Mouse (Mus musculus) liver, embryonic 16.5 days (tissue): Measurements from ENCODE around the gene Parvb. TPM values are rescaled to one million over a fixed set of nuclear protein-coding genes. Genes with fewer than 3 reads are reported as not detected.

Source experiments
- ATAC-seq: fragments of 200-750 bp; cut with Nextera tagmentation; 2 replicates; pipeline ENCODE4 v1.8.0; 2017; ENCODE audit warnings: low read depth, mild to moderate bottlenecking, moderate number of reproducible peaks, moderate library complexity
- H3K27ac ChIP-seq: fragments of 300-500 bp; sonication (generic); 2 replicates; pipeline ENCODE4 v1.5.1; 2014; ENCODE audit warnings: mild to moderate bottlenecking, low read length
- H3K27me3 ChIP-seq: fragments of 300-500 bp; sonication (generic); 2 replicates; pipeline ENCODE4 v1.6.1; 2014; ENCODE audit warnings: low read depth, low read length, mixed read lengths; ENCODE audit not compliant: control insufficient read depth, insufficient read depth
- H3K36me3 ChIP-seq: fragments of 300-500 bp; sonication (generic); 2 replicates; pipeline ENCODE4 v1.6.1; 2014; ENCODE audit warnings: mild to moderate bottlenecking; ENCODE audit not compliant: control insufficient read depth, insufficient read depth
- H3K4me1 ChIP-seq: fragments of 300-500 bp; sonication (generic); 2 replicates; pipeline ENCODE4 v1.6.1; 2014; ENCODE audit warnings: low read depth, low read length, mixed read lengths; ENCODE audit not compliant: control insufficient read depth
- H3K4me2 ChIP-seq: fragments of 300-500 bp; sonication (generic); 2 replicates; pipeline ENCODE4 v1.6.1; 2014; ENCODE audit warnings: low read depth, low read length, mixed read lengths
- H3K4me3 ChIP-seq: fragments of 300-500 bp; sonication (generic); 2 replicates; pipeline ENCODE4 v1.5.1; 2014; ENCODE audit warnings: low read depth, mild to moderate bottlenecking, low read length
- H3K9ac ChIP-seq: fragments of 300-500 bp; sonication (generic); 2 replicates; pipeline ENCODE4 v1.6.1; 2014; ENCODE audit warnings: low read depth, low read length
- H3K9me3 ChIP-seq: fragments of 300-500 bp; sonication (generic); replicated peaks from 2 replicates; pipeline ENCODE4 v1.6.1; 2016; ENCODE audit warnings: low read length; ENCODE audit not compliant: control insufficient read depth
- WGBS: fragments of 180-500 bp; shearing (Covaris S2); extraction: QIAGEN DNeasy Blood & Tissue Kit; methylation state at CpG from one replicate; pipeline ENCODE4 v1.1.7; 2014; ENCODE audit not compliant: insufficient replicate concordance; 5-methylcytosine and 5-hydroxymethylcytosine counted together
- polyA plus RNA-seq: library from polyadenylated mRNA; unstranded; fragments of >200 nt; fragmentation: Nextera tagmentation; extraction: Ambion mirVana; gene quantifications from 2 replicates; pipeline ENCODE4 v1.2.1, GENCODE M21; 2015

Parvb gene
- polyA plus RNA-seq, 1 experiment from 2014 or later: 6.5 TPM

DNA sequence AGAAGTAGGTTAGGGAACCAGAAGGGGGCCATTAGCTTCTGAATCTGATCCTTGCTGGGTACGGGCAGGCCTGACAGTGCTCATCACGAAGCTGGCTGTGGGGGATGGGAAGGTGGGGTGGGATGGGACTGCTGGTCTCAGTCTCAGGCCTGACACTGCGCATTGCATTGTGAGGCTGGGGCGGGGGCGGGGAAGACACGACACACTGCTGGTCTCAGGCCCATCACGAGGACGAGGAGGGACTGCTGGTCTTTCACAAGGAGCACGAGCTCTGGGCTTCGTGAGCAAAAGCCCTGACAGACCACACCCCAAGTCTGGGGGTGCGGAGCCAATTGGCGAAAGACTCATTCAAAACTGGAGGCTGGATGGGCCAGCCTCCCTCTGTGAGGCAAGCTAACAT lies 93.9 kb downstream of the Parvb start:
- Histone ChIP-seq H3K4me3 (peak overlapping the region; percentile 45), H3K27ac (peak overlapping the region; percentile 9; the same call in 1 of the 2 replicates), H3K4me1 (no peaks in the 10 kb centered on the region), H3K9ac (no peak overlapping the region), H3K36me3 (no peaks in the 10 kb centered on the region), H3K4me2 (peak overlapping the region; percentile 38), H3K27me3 (no peaks in the 10 kb centered on the region), H3K9me3 (no peaks in the 10 kb centered on the region)
- ATAC-seq: peak; percentile 22; the same call in 1 of the 2 replicates
- WGBS: 37% methylated on average over 12 of the region's 12 CpGs

DNA sequence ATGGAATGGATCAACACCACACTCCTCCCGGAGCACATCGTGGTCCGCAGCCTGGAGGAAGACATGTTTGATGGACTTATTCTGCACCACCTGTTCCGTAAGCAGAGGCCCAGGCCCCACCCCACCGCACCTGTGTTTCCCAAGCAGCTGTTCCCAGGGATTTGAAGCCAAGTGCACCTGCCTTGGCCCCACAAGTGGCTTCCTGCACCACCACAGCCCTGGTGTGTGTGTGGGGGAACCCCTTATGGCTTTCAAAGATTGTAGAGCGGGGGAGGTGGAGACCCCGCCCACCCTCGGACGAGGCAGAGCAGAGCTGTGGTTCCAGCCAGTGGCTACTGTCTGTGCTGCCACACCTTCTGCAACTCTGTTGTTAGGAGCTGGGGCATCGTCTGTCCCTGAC lies 97.0 kb downstream of the Parvb start:
- no peak overlapping the region for H3K4me2 ChIP-seq
- no peak for ATAC-seq
- no peaks in the 10 kb centered on the region for H3K4me1 ChIP-seq
- no peaks in the 10 kb centered on the region for H3K9me3 ChIP-seq
- no peaks in the 10 kb centered on the region for H3K36me3 ChIP-seq
- no peaks in the 10 kb centered on the region for H3K27me3 ChIP-seq
- H3K27ac ChIP-seq: no peak overlapping the region
- H3K4me3 ChIP-seq: no peak overlapping the region
- H3K9ac ChIP-seq: no peak overlapping the region
- WGBS: 71% methylated on average over 10 of the region's 10 CpGs

GRCm38 (mm10) chr15:84329940-84330339 lies 98.1 kb downstream of the Parvb start:
- no peaks in the 10 kb centered on the region for H3K9me3 ChIP-seq
- no peak overlapping the region for H3K4me2 ChIP-seq
- H3K36me3 ChIP-seq: no peaks in the 10 kb centered on the region
- H3K4me3 ChIP-seq: no peak overlapping the region
- WGBS: 66% methylated on average over 8 of the region's 8 CpGs
- H3K27me3 ChIP-seq: no peaks in the 10 kb centered on the region
- no peak overlapping the region for H3K9ac ChIP-seq
- H3K4me1 ChIP-seq: no peaks in the 10 kb centered on the region
- H3K27ac ChIP-seq: no peak overlapping the region
- ATAC-seq: no peak

DNA sequence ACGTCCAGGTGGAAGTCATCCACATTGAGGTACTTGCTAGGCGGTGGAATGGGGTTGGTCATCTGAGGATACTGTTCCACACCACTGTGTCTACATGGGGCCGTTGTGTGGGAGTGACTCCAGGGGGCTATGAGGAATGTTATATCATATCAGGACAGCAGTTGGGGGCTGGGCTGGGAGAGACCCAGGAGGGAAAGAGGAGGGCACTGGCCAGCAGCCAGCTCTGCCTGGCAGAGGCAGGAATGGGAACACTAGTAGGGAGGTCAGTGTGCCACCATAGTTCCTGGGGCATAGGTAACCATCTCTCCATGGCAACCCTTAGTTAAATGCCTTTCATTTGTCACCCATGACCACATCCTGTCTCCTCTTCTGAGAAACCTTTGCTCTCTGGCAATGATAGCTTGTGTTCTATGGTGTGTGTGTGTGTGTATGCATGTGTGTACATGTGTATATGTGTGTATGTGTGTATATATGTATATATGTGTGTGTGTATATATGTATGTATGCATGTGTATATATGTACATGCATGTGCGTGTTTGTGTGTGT lies 99.3 kb downstream of the Parvb start:
- ATAC-seq: no peak
- WGBS: 65% methylated on average over 4 of the region's 4 CpGs

GRCm38 (mm10) chr15:84336281-84336817 lies 104.5 kb downstream of the Parvb start:
- Histone ChIP-seq H3K36me3 (no peaks in the 10 kb centered on the region), H3K27ac (no peak overlapping the region), H3K9ac (no peak overlapping the region), H3K9me3 (no peaks in the 10 kb centered on the region), H3K27me3 (no peaks in the 10 kb centered on the region), H3K4me3 (no peak overlapping the region), H3K4me2 (no peak overlapping the region), H3K4me1 (no peaks in the 10 kb centered on the region)
- WGBS: 42% methylated on average over 12 of the region's 12 CpGs
- no peak for ATAC-seq

More for the DNA sequence above, 99.3 kb downstream of the Parvb start:
- no peak overlapping the region for H3K27ac ChIP-seq
- H3K36me3 ChIP-seq: no peaks in the 10 kb centered on the region
- H3K27me3 ChIP-seq: no peaks in the 10 kb centered on the region
- H3K4me1 ChIP-seq: no peaks in the 10 kb centered on the region
- H3K4me3 ChIP-seq: no peak overlapping the region
- H3K4me2 ChIP-seq: no peak overlapping the region
- no peaks in the 10 kb centered on the region for H3K9me3 ChIP-seq
- no peak overlapping the region for H3K9ac ChIP-seq

GRCm38 (mm10) chr15:84337599-84337998 lies 105.8 kb downstream of the Parvb start:
- 46% methylated on average over 5 of the region's 5 CpGs for WGBS
- no peaks in the 10 kb centered on the region for H3K9me3 ChIP-seq
- ATAC-seq: no peak

GRCm38 (mm10) chr15:84340926-84341325 lies 109.1 kb downstream of the Parvb start:
- H3K9ac ChIP-seq: no peak overlapping the region
- no peak overlapping the region for H3K27ac ChIP-seq
- H3K36me3 ChIP-seq: no peaks in the 10 kb centered on the region
- no peak overlapping the region for H3K4me3 ChIP-seq
- H3K4me1 ChIP-seq: no peaks in the 10 kb centered on the region
- no peaks in the 10 kb centered on the region for H3K27me3 ChIP-seq
- 38% methylated on average over 2 of the region's 2 CpGs for WGBS
- ATAC-seq: no peak
- H3K9me3 ChIP-seq: no peaks in the 10 kb centered on the region
- no peak overlapping the region for H3K4me2 ChIP-seq

More at GRCm38 (mm10) chr15:84337599-84337998, 105.8 kb downstream of the Parvb start:
- Histone ChIP-seq H3K36me3 (no peaks in the 10 kb centered on the region), H3K4me3 (no peak overlapping the region), H3K4me1 (no peaks in the 10 kb centered on the region), H3K9ac (no peak overlapping the region), H3K4me2 (no peak overlapping the region), H3K27me3 (no peaks in the 10 kb centered on the region), H3K27ac (no peak overlapping the region)

DNA sequence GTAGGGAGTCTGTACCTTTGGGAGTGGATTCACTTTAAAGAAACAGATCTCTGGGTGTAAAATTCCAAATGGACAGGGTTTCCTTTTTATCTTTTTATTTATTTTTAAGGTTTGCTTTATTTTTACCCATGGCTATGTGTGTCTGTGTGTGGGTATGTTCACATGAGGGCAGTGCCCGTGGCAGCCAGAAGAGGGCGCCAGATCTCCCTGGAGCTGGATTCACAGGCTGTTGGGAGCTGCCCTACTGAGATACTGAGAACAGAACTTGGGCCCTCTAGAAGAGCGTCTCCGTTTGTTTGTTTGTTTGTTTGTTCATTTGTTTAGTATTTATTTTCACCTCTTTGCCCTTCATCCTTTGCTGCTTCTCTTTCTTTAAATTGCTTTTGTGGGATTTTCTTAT lies 116.9 kb downstream of the Parvb start:
- H3K9me3 ChIP-seq: 0 out of 2 replicates have a peak, but pooled peaks cover 3% of the 10 kb centered on the region
- H3K4me1 ChIP-seq: no peaks in the 10 kb centered on the region; the same call in 1 of the 2 replicates
- no peak overlapping the region for H3K27ac ChIP-seq
- H3K4me2 ChIP-seq: no peak overlapping the region
- H3K27me3 ChIP-seq: no peaks in the 10 kb centered on the region
- H3K36me3 ChIP-seq: no peaks in the 10 kb centered on the region
- H3K9ac ChIP-seq: no peak overlapping the region
- no peak for ATAC-seq
- WGBS: 79% methylated on average over 4 of the region's 4 CpGs
- no peak overlapping the region for H3K4me3 ChIP-seq

DNA sequence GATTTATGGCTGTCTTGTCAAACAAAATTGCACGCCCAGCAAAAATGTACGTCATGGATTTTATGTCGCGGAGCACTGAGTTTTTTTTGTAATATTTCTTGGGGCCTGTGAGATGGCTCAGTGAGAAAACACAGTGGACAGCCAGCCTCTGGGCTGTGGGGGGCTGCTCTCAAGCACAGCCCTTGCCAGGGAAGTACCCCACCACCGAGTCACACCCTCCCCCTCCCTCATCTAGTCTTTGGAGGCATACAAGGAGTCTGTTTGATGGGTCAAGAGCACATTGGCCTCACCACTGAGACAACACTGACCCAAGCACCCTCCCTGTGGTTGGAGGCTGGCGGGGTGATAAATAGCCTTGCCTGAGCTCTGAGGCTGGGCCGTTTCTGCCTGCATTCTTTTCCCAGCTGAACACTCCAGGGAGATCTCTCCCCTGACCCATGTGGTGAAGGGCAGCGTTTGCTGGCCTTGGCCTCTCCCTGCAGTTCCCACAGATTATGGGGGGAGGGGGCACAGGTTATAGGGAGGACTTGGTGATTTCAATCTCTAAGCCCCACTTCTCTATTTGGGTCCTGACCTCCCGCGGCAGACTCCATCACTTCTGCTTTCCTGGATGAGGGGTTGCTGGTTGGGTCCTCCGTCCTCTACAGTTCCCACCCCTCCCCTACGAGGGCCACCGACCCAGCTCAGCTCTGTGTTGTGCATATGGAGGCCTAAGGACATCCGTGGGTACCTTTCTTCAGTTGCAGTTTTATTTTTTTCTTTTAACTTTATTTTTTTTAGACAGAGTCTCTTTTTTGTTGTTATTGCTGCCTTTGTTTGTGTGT lies 118.3 kb downstream of the Parvb start:
- H3K27ac ChIP-seq: no peak overlapping the region
- no peak overlapping the region for H3K4me3 ChIP-seq
- H3K9me3 ChIP-seq: 0 out of 2 replicates have a peak, but pooled peaks cover 3% of the 10 kb centered on the region
- no peak for ATAC-seq
- no peak overlapping the region for H3K9ac ChIP-seq
- no peaks in the 10 kb centered on the region for H3K36me3 ChIP-seq
- H3K4me1 ChIP-seq: no peaks in the 10 kb centered on the region; the same call in 1 of the 2 replicates
- no peaks in the 10 kb centered on the region for H3K27me3 ChIP-seq
- WGBS: 34% methylated on average over 14 of the region's 14 CpGs
- no peak overlapping the region for H3K4me2 ChIP-seq
